Mouse (Mus musculus) limb, embryonic 12.5 days (tissue): Measurements from ENCODE around the gene Macc1. TPM values are rescaled to one million over a fixed set of nuclear protein-coding genes. Genes with fewer than 3 reads are reported as not detected.

Experiments
- ATAC-seq: fragments of 200-750 bp; cut with Nextera tagmentation; 2 replicates; pipeline ENCODE4 v1.8.0; 2017; ENCODE audit warnings: low read depth, moderate TSS enrichment; ENCODE audit not compliant: insufficient number of reproducible peaks, insufficient read depth, low FRiP score, low TSS enrichment
- H3K27ac ChIP-seq: fragments of 300-500 bp; sonication (generic); 2 replicates; pipeline ENCODE4 v1.5.1; 2016; ENCODE audit warnings: mild to moderate bottlenecking, moderate library complexity
- H3K27me3 ChIP-seq: fragments of 300-500 bp; sonication (generic); 2 replicates; pipeline ENCODE4 v1.6.1; 2016; ENCODE audit warnings: mild to moderate bottlenecking, moderate library complexity
- H3K36me3 ChIP-seq: fragments of 300-500 bp; sonication (generic); 2 replicates; pipeline ENCODE4 v1.6.1; 2016; ENCODE audit warnings: mild to moderate bottlenecking, moderate library complexity
- H3K4me1 ChIP-seq: fragments of 300-500 bp; sonication (generic); replicated peaks from 2 replicates; pipeline ENCODE4 v1.6.1; 2016
- H3K4me2 ChIP-seq: fragments of 300-500 bp; sonication (generic); 2 replicates; pipeline ENCODE4 v1.6.1; 2016; ENCODE audit warnings: mild to moderate bottlenecking, moderate library complexity
- H3K4me3 ChIP-seq: fragments of 300-500 bp; sonication (generic); replicated peaks from 2 replicates; pipeline ENCODE4 v1.5.1; 2016; ENCODE audit warnings: mild to moderate bottlenecking
- H3K9ac ChIP-seq: fragments of 300-500 bp; sonication (generic); replicated peaks from 2 replicates; pipeline ENCODE4 v1.6.1; 2016; ENCODE audit warnings: mild to moderate bottlenecking, moderate library complexity
- H3K9me3 ChIP-seq: fragments of 300-500 bp; sonication (generic); 2 replicates; pipeline ENCODE4 v1.6.1; 2016; ENCODE audit warnings: mild to moderate bottlenecking, moderate library complexity
- WGBS: fragments of 180-500 bp; shearing (Covaris S2); methylation state at CpG from one replicate; pipeline ENCODE4 v1.1.7; 2016; 5-methylcytosine and 5-hydroxymethylcytosine counted together
- polyA plus RNA-seq: library from polyadenylated mRNA; unstranded; fragments of >200 nt; fragmentation: Nextera tagmentation; extraction: Ambion mirVana; gene quantifications from 2 replicates; pipeline ENCODE4 v1.2.1, GENCODE M21; 2016

The Macc1 gene
- polyA plus RNA-seq, 1 experiment from 2014 or later, result 0.78 TPM

DNA sequence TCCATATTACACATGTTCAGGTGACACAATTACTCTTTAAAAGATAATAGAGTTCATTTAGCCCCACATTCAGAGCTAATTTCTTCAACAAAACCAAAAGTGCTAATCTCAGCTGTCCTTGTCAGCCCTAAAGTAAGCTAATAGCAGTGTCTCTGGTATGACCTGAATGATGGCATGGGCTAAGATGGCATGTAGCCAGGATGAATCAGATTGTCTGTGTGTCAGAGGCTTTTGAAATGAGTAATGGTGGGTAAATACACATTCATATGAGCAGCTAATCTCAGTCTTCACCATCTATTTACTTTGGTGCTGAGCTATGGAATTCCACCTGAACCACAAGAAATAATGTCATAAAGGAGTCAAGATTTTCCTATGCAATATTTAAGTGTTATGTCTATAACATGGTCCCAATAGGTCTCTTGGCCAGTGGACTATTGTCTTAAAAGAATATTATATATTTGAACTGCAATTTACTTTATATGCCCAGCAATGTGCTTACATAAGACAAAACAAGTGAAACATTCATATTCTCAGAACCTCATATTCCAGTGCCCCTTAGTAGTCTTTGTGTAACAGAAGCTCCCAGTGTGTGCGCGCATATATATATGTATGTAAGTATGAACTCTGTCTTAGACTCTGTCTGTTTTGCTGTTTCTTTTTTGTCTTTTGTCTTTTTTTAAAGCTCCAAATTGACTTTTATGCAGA is 112.3 kb downstream of the Macc1 start:
- no peak for ATAC-seq
- no peaks in the 10 kb centered on the region for H3K36me3 ChIP-seq
- no peak overlapping the region for H3K27ac ChIP-seq
- H3K4me1 ChIP-seq, result no peaks in the 10 kb centered on the region
- no peaks in the 10 kb centered on the region for H3K9me3 ChIP-seq
- no peak overlapping the region for H3K9ac ChIP-seq
- H3K27me3 ChIP-seq, result no peaks in the 10 kb centered on the region
- no peak overlapping the region for H3K4me3 ChIP-seq
- H3K4me2 ChIP-seq, result no peak overlapping the region
- 98% methylated on average over 2 of the region's 2 CpGs for whole genome bisulfite sequencing

DNA sequence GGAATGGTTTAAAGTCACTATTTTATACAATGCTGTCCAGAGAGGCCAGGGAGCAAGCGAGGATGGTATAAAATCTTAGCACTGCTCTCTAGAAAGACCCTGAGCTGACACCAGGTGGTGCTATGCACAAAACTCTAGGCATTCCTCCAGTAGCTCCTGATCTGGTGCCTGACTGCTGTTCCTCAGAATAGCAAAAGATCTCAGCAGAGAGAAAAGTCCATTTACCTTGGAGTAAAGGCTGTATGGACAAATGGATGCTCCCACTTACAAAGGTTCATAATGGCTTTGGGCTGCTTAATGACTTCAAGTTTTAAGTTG is 112.8 kb downstream of the Macc1 start:
- Histone ChIP-seq H3K4me2 (no peak overlapping the region), H3K4me1 (no peaks in the 10 kb centered on the region), H3K4me3 (no peak overlapping the region), H3K9me3 (no peaks in the 10 kb centered on the region), H3K36me3 (no peaks in the 10 kb centered on the region), H3K27ac (no peak overlapping the region), H3K9ac (no peak overlapping the region), H3K27me3 (no peaks in the 10 kb centered on the region)
- no peak for ATAC-seq
- WGBS, result 73% methylated on average over 1 of the region's 1 CpGs

DNA sequence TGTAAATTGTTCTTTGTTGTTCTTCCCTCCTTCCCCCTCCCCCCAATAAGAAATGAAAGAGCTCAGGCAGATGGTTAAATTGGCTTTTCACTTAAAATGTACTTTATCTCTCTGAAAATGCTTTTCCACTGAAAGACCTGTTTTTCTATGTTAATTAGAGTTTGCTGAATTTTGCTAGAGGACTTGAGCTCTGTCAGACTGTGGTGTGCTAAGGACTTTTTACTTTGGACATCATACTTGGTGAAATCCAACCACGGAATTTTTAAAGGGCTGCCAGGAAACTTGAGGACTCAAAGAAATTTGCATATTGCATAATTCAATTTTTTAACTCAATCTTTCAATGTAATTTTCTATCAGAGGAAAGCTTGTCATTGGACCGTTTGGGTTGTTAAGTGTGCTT is 126.7 kb downstream of the Macc1 start:
- 92% methylated on average over 2 of the region's 2 CpGs for WGBS
- ATAC-seq, result no peak

DNA sequence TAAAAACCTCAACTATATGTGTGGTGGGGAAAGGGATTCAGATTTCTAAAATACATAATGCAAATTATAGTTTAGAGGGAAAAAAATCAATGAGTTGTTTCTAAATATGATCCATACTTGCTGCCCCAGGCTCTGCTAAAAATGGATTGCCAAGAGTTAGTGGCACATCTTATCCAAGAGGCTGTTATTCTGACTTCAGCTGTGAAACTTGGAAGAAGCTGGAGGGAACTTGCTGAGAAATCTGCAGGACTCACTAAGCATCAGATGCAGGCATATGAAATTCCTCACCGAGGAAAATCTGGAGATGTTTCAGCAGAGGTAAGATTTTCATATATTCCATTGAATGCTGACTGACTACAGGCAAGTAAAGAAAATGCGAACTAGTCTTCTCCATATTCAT is 136.0 kb downstream of the Macc1 start:
- WGBS, result 88% methylated on average over 2 of the region's 2 CpGs
- H3K4me1 ChIP-seq, result no peaks in the 10 kb centered on the region; the same call in 1 of the 2 replicates
- H3K9me3 ChIP-seq, result no peaks in the 10 kb centered on the region
- ATAC-seq, result no peak
- no peak overlapping the region for H3K9ac ChIP-seq
- no peak overlapping the region for H3K4me2 ChIP-seq
- H3K36me3 ChIP-seq, result no peaks in the 10 kb centered on the region
- H3K27ac ChIP-seq, result no peak overlapping the region
- H3K27me3 ChIP-seq, result no peaks in the 10 kb centered on the region
- H3K4me3 ChIP-seq, result no peak overlapping the region

More for the DNA sequence above, 126.7 kb downstream of the Macc1 start:
- Histone ChIP-seq H3K27me3 (no peaks in the 10 kb centered on the region), H3K4me3 (no peak overlapping the region), H3K27ac (no peak overlapping the region), H3K9ac (no peak overlapping the region), H3K9me3 (no peaks in the 10 kb centered on the region), H3K36me3 (no peaks in the 10 kb centered on the region), H3K4me2 (no peak overlapping the region), H3K4me1 (no peaks in the 10 kb centered on the region)

DNA sequence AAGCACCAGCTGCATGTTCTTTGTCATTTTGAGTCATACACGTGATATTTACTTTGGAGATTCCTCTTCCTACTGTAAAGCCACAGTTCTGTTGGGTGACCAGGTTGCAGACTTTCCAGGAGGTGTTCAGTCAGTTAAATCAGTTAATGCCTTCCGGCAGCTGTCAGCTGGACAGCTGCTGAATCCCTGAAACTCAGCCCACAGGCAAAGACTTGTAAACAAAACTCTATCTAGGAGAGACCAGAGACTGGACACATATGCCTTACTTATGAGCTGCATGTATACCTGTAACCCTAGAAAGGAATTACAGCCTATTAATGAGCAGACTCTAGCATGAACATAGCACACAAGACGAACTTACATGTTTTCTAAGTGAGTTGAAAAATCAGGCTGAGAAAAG is 137.2 kb downstream of the Macc1 start:
- WGBS, result 44% methylated on average over 3 of the region's 3 CpGs
- no peak overlapping the region for H3K4me3 ChIP-seq
- H3K9ac ChIP-seq, result no peak overlapping the region
- H3K36me3 ChIP-seq, result no peaks in the 10 kb centered on the region
- H3K27me3 ChIP-seq, result no peaks in the 10 kb centered on the region
- H3K4me2 ChIP-seq, result no peak overlapping the region
- no peaks in the 10 kb centered on the region for H3K9me3 ChIP-seq
- H3K27ac ChIP-seq, result no peak overlapping the region
- H3K4me1 ChIP-seq, result no peaks in the 10 kb centered on the region; the same call in 1 of the 2 replicates
- ATAC-seq, result no peak

DNA sequence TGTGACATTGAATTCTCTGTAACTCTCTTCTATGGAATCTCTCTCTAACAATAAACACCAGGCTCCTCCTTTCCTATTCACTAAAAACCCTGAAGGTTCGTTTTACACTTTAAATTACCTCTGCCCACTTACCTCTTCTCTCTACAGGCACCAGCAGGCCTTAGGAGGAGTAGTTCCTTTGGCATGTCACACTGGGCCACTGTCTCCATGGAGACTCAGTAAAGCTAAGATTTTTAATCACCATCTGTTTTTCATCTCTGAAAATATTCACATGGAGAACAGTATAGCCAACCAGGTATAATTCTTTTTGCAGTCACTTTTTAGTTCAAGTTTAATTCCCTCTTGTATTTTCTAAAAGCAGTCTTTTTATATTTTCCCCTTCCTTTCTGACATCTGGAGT is 140.0 kb downstream of the Macc1 start:
- Histone ChIP-seq H3K4me2 (no peak overlapping the region), H3K36me3 (no peaks in the 10 kb centered on the region), H3K4me1 (no peaks in the 10 kb centered on the region; the same call in 1 of the 2 replicates), H3K9ac (no peak overlapping the region), H3K4me3 (no peak overlapping the region), H3K9me3 (no peaks in the 10 kb centered on the region), H3K27ac (no peak overlapping the region), H3K27me3 (no peaks in the 10 kb centered on the region)
- no peak for ATAC-seq
- 3% methylated on average over 1 of the region's 1 CpGs for WGBS

DNA sequence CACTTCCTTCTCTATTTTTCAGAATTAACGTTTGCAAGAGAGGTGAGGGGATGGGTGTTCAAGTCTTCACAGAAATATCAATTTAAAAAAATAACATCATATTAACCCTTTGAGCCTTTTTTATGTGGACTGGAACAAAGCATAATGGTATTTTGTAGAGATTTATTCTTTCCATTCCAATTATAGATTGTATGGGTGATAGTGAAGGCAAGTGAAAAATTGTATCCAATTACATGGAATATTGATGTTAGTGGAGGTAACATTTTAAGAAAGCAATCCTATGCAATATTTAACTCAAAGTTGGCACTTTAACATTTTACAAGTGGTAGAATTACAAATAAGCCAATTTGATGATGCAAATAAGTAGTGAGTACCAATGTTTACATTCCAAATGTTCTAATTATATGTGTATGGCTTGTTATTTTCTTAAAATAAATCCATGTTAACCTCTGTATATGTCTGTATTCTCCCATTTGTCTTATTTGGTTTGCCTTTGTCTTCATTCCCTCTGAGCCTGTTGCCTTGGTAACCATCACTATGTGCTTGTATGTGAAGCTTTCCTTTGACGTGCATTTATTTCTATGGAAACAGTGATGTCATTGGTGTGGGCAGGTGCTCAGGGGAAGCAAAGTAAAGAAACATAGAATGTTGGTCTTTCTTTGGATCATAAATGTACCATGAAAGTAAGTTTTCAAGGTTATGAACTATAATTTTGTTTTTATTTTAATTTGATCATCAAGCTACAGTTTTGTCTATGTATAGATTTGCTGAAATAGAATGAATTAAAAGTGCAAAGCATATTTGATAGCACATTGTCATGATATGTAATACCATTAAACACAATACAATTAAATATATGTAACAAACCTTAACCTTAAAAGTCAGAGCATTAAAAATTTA is 150.2 kb downstream of the Macc1 start:
- Histone ChIP-seq H3K36me3 (no peaks in the 10 kb centered on the region), H3K9ac (no peak overlapping the region), H3K4me1 (no peaks in the 10 kb centered on the region), H3K27me3 (no peaks in the 10 kb centered on the region), H3K9me3 (no peaks in the 10 kb centered on the region), H3K27ac (no peak overlapping the region), H3K4me3 (no peak overlapping the region), H3K4me2 (no peak overlapping the region)
- WGBS, result 54% methylated on average over 2 of the region's 2 CpGs
- no peak for ATAC-seq

DNA sequence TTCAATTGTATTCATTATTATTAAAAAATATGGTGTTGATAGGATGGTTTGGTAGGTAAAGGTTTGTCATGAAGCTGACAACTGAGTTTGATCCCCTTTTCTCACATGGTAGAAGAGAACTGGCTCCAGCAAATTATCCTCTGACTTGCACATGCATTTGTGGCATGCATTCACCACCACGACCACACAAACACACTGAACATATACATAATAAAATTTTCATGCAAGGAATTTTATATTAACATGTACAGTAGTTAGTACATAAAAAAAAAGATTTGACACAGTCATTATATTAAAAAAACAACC is 150.8 kb downstream of the Macc1 start:
- ATAC-seq, result no peak
- Histone ChIP-seq H3K4me2 (no peak overlapping the region), H3K4me1 (no peaks in the 10 kb centered on the region), H3K9ac (no peak overlapping the region), H3K9me3 (no peaks in the 10 kb centered on the region), H3K27me3 (no peaks in the 10 kb centered on the region), H3K36me3 (no peaks in the 10 kb centered on the region), H3K4me3 (no peak overlapping the region), H3K27ac (no peak overlapping the region)
- 39% methylated on average over 1 of the region's 1 CpGs for WGBS

DNA sequence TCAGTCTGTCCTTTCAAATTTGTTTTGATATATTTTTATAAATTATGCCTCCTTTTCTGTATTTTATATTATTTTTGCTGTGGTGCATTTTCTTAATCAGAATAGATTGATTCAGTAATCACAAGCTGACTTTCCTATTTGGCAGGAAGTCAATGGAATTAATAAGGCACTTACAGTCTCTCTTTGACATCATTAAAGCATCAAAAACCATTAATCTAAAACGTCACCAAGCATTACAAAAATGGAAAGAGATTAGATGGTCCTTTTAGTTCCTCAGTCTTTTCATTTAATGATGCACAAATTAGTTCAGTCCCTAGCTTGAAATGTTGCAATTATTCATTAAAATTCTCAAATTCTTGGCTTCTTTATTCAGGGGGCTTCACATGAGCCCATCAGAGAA is 153.6 kb downstream of the Macc1 start:
- Histone ChIP-seq H3K9ac (no peak overlapping the region), H3K4me1 (no peaks in the 10 kb centered on the region), H3K9me3 (no peaks in the 10 kb centered on the region), H3K36me3 (no peaks in the 10 kb centered on the region), H3K27me3 (no peaks in the 10 kb centered on the region), H3K27ac (no peak overlapping the region), H3K4me2 (no peak overlapping the region), H3K4me3 (no peak overlapping the region)
- WGBS, result 49% methylated on average over 1 of the region's 1 CpGs
- no peak for ATAC-seq

DNA sequence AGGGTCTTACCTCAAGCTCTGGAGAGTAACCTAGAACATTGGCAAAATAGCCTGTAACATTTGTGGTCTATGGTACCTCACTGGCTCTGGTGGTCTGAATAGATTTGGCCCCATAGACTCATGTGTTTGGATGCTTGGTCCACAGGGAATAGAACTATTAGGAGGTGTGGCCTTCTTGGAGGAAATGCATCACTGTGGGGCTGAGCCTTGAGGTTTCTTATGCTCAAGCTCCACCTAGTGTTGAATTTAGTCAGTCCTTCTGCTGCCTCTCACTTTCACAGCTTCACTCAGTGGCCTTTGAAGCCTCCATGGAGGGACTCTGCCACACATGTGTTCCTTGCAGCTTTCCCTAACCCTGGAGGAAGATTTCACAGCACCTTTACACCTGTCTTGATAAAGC is 156.2 kb downstream of the Macc1 start:
- Histone ChIP-seq H3K27me3 (no peaks in the 10 kb centered on the region), H3K36me3 (no peaks in the 10 kb centered on the region), H3K9me3 (no peaks in the 10 kb centered on the region), H3K4me1 (no peaks in the 10 kb centered on the region), H3K4me3 (no peak overlapping the region), H3K4me2 (no peak overlapping the region), H3K9ac (no peak overlapping the region), H3K27ac (no peak overlapping the region)
- ATAC-seq, result no peak

DNA sequence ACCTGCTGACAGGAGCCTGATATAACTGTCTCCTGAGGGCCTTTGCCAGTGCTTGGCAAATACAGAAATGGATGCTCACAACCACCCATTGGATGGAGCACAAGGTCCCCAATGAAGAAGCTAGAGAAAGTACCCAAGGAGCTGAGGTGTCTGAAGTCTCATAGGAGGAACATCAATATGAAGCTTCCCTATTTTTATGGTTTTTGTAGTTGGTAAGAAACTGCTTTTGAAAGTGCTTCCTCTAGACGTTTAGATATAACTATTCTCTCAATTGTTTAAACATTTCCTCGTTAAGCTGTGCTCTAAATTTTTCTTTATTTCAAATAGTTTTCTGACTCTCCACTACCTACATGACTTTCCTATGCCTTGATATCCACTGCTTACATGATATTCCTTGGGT is 169.2 kb downstream of the Macc1 start:
- no peak overlapping the region for H3K9ac ChIP-seq
- H3K27me3 ChIP-seq, result no peaks in the 10 kb centered on the region
- H3K4me2 ChIP-seq, result no peak overlapping the region
- no peak for ATAC-seq
- WGBS, result 78% methylated on average over 2 of the region's 2 CpGs
- H3K9me3 ChIP-seq, result no peaks in the 10 kb centered on the region
- H3K36me3 ChIP-seq, result no peaks in the 10 kb centered on the region
- H3K4me1 ChIP-seq, result no peaks in the 10 kb centered on the region
- H3K4me3 ChIP-seq, result no peak overlapping the region
- H3K27ac ChIP-seq, result no peak overlapping the region
